Mouse (Mus musculus) telencephalon, adult 2 months (tissue): ENCODE measurements around the gene Coro2b.

Experiments used
- DNase-seq: peaks from one replicate; pipeline ENCODE4 v3.0.0-alpha.2; 2011; ENCODE audit warnings: low read depth, low spot score

Coro2b gene

GRCm38 (mm10) chr9:62393531-62393930 lies 143.3 kb downstream of the Coro2b start:
- no peak for DNase-seq

GRCm38 (mm10) chr9:62389735-62390134 lies 147.1 kb downstream of the Coro2b start:
- no peak for DNase-seq

DNA sequence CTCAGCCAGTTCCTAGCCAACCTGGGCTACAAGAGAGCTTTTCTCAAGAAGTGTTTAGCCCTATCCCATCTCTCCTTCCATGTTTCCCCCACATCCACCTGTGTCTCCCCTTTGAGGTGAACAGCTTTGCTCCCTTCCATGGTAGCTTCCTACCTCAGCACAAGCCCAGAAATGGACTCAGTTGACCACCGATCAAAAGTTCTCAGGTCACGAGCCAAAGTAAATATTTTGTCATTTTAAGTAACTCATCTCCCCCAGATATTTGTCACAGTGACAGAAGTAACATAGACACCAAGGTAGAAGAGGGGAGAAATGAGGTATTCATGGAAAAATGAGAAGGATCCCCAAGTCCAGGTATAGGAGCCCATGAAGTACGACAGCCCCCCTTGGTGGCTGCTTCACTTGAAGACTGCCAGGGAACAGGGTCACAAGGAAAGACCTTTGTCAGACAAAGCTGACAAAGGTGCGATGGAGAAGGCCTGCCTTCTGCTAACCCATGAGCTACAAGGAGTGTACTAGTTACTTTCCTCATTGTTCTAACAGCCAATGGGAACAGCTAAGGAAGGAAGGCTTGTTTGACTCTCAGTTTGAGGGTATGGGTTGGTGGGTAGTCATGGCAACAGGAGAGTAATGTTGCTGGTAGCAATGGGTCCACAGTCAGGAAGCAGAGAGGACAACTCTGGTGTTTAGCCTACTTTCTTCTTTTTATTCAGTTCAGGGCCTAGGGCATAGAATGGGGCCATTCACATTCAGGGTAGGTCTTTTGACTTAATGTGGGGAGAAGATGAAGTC lies 150.9 kb downstream of the Coro2b start:
- DNase-seq: no peak

GRCm38 (mm10) chr9:62385062-62385461 lies 151.8 kb downstream of the Coro2b start:
- DNase-seq: no peak

GRCm38 (mm10) chr9:62382519-62383084 lies 154.2 kb downstream of the Coro2b start:
- DNase-seq: no peak

- DNase-seq: no peak
Observed at GRCm38 (mm10) chr9:62381402-62381913, 155.4 kb downstream of the Coro2b start.

DNA sequence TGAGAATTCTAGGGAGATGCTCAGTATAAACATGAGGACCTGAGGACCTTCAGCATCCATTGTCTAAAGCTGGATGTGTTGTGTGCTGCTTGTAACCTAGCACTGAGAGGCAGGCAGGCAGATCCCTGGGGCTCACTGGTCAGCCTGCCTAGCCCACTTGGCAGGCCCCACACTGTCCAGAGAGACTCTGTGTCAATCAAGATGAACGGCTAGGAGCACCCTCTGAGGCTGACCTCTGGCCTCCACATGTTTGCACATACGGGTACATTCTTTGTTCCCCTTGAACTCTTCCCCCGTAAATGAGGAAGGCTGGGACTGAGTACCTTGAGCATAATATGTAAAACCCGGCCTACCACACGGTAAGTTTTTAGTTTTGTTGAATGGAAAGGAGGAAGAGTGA lies 156.5 kb downstream of the Coro2b start:
- no peak for DNase-seq

DNA sequence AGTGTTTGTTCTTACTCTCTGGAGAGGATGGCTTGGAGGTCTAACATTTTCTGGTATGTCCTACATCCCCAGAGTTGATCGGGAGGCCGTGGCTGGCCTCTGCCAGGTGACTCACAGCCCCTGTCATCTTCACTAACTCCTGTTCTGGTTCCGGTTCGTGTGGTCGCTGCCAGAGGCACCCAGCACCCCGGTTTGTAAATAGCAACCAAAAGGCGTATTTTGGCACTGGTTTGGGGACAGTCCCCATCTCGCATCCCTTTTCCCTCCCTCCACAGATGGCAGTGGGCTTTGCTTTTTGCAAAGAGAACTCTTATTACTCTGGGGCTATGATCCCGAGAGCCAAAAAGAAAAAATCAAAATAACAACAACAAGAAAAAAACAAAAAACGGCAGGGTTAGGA lies 158.9 kb downstream of the Coro2b start:
- DNase-seq: no peak

DNA sequence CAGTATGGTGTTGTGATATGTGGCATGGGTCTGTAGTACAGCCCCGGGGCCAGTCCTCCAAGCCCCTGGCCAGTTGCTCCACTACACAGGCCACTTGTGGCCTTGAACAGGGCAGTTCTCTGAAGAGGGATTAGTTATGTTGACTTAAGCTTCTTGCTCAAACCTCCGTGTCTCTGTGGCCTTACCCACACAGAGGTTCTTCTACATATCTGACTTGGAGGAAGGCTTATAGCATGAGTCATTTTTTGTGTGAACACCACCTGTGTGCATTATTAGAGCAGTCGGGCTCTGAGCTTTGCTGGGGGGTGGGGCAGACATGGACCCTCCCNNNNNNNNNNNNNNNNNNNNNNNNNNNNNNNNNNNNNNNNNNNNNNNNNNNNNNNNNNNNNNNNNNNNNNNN lies 162.6 kb downstream of the Coro2b start:
- no peak for DNase-seq

DNA sequence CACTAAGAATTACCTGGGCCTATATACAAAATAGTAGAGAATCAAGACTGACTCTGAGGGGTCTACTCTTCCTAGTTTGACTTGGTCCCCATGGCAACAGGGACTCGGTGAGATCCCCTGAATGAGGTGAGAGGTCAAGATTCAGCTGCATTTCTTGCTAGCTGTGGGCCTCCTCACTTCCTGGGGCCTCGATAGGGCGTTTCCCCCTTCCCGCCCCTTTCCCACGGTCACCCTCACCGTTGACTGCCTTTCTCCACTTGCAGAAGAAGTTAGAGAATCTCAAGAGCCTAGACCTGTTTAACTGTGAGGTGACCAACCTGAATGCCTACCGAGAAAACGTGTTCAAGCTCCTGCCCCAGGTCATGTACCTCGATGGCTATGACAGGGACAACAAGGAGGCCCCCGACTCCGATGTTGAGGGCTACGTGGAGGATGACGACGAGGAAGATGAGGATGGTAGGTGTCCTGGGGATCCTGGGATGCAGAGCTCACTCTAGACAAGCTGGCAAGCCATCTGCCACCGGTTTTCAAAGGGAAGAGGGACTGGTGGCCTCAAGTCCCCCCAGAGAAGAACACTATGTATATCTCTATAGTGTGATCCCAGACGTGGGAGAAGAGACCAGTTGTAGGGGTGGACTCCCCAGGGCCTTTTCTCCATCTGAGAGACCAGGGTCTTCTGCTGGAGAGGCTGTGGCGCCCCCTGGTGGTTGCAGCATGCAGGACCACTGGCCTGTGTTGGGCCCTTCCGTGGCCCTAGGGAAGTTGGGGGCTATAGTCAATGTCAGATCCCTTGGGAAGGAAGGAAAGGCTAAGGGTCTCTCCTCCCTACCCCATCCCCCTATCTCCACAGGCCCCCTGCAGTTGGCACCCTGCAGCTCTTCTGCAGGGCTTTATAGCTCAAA lies 163.4 kb downstream of the Coro2b start:
- DNase-seq: no peak

- no peak for DNase-seq
Observed at GRCm38 (mm10) chr9:62372556-62373221, 164.2 kb downstream of the Coro2b start.

DNA sequence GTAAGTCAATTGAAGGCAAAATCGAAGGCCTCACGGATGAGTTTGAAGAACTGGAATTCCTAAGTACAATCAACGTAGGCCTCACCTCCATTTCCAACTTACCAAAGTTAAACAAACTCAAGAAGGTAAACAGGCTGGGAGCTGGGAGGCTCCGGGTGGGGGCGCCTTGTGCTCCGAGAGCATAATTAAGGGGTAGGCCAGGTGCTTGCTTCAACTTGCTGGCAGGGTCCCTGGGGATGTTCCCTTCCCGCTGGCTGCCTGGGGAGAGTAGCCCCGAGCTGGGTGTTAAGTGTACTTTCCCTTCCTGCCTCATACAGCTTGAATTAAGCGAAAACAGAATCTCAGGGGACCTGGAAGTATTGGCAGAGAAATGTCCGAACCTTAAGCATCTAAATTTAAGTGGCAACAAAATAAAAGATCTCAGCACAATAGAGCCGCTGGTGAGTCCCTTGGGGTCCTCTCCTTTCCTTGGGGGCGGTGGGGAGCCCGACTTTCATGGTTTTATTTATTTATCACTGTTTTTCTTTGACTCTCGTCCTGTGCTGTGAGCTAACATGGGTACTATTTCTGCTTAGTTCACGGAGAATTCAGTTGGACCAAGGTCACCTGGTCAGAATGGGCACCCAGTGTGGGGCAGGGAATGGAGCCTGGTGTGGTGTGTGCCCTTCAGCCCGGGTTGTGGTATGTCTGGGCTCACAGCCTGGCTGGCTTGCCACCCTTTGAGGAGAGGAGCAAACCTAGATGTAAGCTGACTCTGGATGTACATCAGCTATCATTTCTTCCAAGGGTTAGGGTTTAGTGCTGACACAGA lies 164.9 kb downstream of the Coro2b start:
- DNase-seq: no peak

DNA sequence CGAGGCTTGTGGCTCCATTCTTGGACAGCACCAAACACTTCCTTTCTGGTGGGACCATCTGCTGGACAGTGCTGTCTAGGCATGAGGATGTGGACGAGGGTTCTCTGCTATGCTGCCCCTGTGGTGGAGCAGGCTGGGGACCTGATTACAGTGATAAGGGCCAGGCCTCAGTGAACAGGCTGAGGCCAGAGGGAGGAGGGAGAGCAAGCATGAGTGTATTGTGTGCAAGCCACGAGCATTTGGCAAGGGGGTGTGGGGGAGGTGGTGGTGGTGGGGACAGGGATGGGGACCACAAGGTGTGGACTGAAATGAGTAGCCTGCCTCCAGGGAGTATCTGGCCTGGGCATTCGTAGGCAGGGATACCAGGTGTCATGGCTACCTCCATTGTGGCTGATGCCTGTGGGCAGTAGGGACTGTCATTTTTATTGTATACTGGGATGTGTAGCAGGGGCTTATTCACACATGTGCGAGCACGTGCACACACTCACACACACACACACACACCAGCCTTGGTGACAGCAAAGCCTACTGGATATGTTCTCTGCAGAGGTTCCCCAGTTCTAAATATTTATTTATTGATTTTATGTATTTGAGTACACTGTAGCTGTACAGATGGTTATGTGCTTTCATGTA lies 166.1 kb downstream of the Coro2b start:
- DNase-seq: no peak

- DNase-seq: no peak
Observed at GRCm38 (mm10) chr9:62370186-62370585, 166.7 kb downstream of the Coro2b start.
